Comparison of ENCODE assay signal across 9 mouse cellular contexts in genomic region chr10:73098966-73099845, GRCm38 (mm10). TPM values are rescaled to one million over a fixed set of nuclear protein-coding genes. Genes with fewer than 3 reads are reported as not detected.
A peak's percentile ranks its signal among the peaks of the same experiment; 100 is the strongest.
DNase-seq lines count a peak whose midpoint lies in the region; ATAC-seq and TF ChIP-seq lines count a peak whose summit lies in the region.
"Had no signal": no experiment of that assay in that cellular context is flagged by ENCODE, and none has a peak within 500 bp of the region (broad histone marks: within the 10 kb centered on the region; RNA-seq: fewer than 3 reads in every experiment).

Gene Pcdh15 (plus strand): TSS chr10:73099342.

- DNase-seq in gastrocnemius, postnatal 10 days, result peak; percentile 11
- no peak for DNase-seq in gastrocnemius, postnatal 25 days
- DNase-seq in ES-CJ7 (ENCODE audit: low read depth, low spot score), result peak; percentile 21
- DNase-seq in forebrain, embryonic 10.5 days (ENCODE audit: extremely low spot score, low spot score), result peak; percentile 56
- DNase-seq in layer of hippocampus, adult 2 months (ENCODE audit: low spot score in 2 of 2), result peak in 1 of 2 experiments; percentile 17
- DNase-seq in testis, postnatal 10 days (ENCODE audit: low spot score), result peak; percentile 44
- no peak for DNase-seq in cerebellum, postnatal 36 days

- WGBS in forebrain, embryonic 10.5 days, result under 1% methylated on average over 79 of the region's 79 CpGs
- WGBS in midbrain, embryonic 12.5 days, result under 1% methylated on average over 77 of the region's 79 CpGs

- peak; percentile 50 for ATAC-seq in midbrain, embryonic 12.5 days (ENCODE audit: low FRiP score, low read depth)

- peak within 1 kb of the TSS; percentile 68 for H3K4me3 ChIP-seq in forebrain, embryonic 10.5 days
- H3K4me3 ChIP-seq in layer of hippocampus, adult 2 months, result peak within 1 kb of the TSS; percentile 65
- peak within 1 kb of the TSS; percentile 72 for H3K4me3 ChIP-seq in midbrain, embryonic 12.5 days
- H3K4me3 ChIP-seq: megakaryocyte, embryonic 14.5 days had no signal

- H3K4me1 ChIP-seq in forebrain, embryonic 10.5 days, result peaks cover 34% of the 10 kb centered on the region
- H3K4me1 ChIP-seq in midbrain, embryonic 12.5 days, result peaks cover 13% of the 10 kb centered on the region; the same call in 1 of the 2 replicates

- H3K9me3 ChIP-seq in forebrain, embryonic 10.5 days, result no peaks in the 10 kb centered on the region
- no peaks in the 10 kb centered on the region for H3K9me3 ChIP-seq in midbrain, embryonic 12.5 days

- peaks cover 75% of the 10 kb centered on the region for H3K27me3 ChIP-seq in forebrain, embryonic 10.5 days (ENCODE audit: poor library complexity, severe bottlenecking)
- peaks cover 68% of the 10 kb centered on the region for H3K27me3 ChIP-seq in midbrain, embryonic 12.5 days

- H3K9ac ChIP-seq in midbrain, embryonic 12.5 days (replicated peaks), result peak within 1 kb of the TSS; percentile 58

- H3K27ac ChIP-seq in forebrain, embryonic 10.5 days, result peak within 1 kb of the TSS; percentile 31; the same call in 1 of the 2 replicates
- H3K27ac ChIP-seq in layer of hippocampus, adult 2 months, result peak within 1 kb of the TSS; percentile 53; the same call in 1 of the 2 replicates
- H3K27ac ChIP-seq in midbrain, embryonic 12.5 days (replicated peaks), result peak within 1 kb of the TSS; percentile 36; the same call in 1 of the 2 replicates

- H3K36me3 ChIP-seq in forebrain, embryonic 10.5 days (replicated peaks), result no peaks in the 10 kb centered on the region
- no peaks in the 10 kb centered on the region for H3K36me3 ChIP-seq in midbrain, embryonic 12.5 days

- TF ChIP-seq CTCF in layer of hippocampus, adult 2 months (conservative IDR thresholded peaks at IDR 0.05), result no peak

- H3K4me2 ChIP-seq in midbrain, embryonic 12.5 days (replicated peaks), result peak within 1 kb of the TSS; percentile 99

RNA-seq across cellular contexts. Expression of gene Pcdh15, which starts in this region (rescaled TPM):
- under 1 TPM; 0.14 to 0.41 TPM for total RNA-seq in gastrocnemius, postnatal 10 days (2021)
- total RNA-seq in gastrocnemius, postnatal 25 days (2021), result under 1 TPM; 0.08 to 0.26 TPM
- polyA plus RNA-seq in forebrain, embryonic 10.5 days (2016; fragmentation: Nextera tagmentation; extraction: Ambion mirVana), result 0.24 and 0.38 TPM in 2 replicates
- total RNA-seq in layer of hippocampus, adult 2 months (2021), result 10 to 100 TPM; 14.1 to 17.7 TPM
- polyA plus RNA-seq in midbrain, embryonic 12.5 days (2016; fragmentation: Nextera tagmentation; extraction: Ambion mirVana), result 2.1 and 2.6 TPM in 2 replicates

Comparison
In these comparisons a context has a peak if more than half of its experiments do, and no peak if none do; other contexts are left out.
1. RNA of gene Pcdh15 (total RNA-seq): 14.1 to 17.7 TPM in layer of hippocampus, adult 2 months; 0.14 to 0.41 TPM in gastrocnemius, postnatal 10 days and 0.08 to 0.26 TPM in gastrocnemius, postnatal 25 days; every median in the first group is over 10 times any median in the second.
2. Peak in DNase-seq in gastrocnemius, postnatal 10 days; RNA of the gene not detected or under 1 TPM.
3. Peak in DNase-seq, H3K4me3 ChIP-seq and H3K27ac ChIP-seq in forebrain, embryonic 10.5 days; RNA of the gene not detected or under 1 TPM.
4. DNase-seq: peak in ES-CJ7 (single experiment) and testis, postnatal 10 days (single experiment); none in gastrocnemius, postnatal 25 days (single experiment) and cerebellum, postnatal 36 days (0 of 2).
5. Peak in every context shown above with its lines, with median percentiles within 50 percentile points of each other: H3K27ac ChIP-seq and H3K4me3 ChIP-seq.